Mouse (Mus musculus) ES-E14 (cell line): ENCODE data around the gene Donson.

Experiments
- HCFC1 ChIP-seq: IDR thresholded peaks from 2 replicates; pipeline ENCODE4 v1.6.1; 2012; ENCODE audit warnings: low read length, inconsistent platforms, borderline replicate concordance; ENCODE audit not compliant: insufficient read depth
- ZC3H11A ChIP-seq: IDR thresholded peaks from 2 replicates; pipeline ENCODE4 v1.6.1; 2012; ENCODE audit warnings: low read depth, mild to moderate bottlenecking, inconsistent platforms, low read length, borderline replicate concordance
- ZNF384 ChIP-seq: IDR thresholded peaks from 2 replicates; pipeline ENCODE4 v1.6.1; 2012; ENCODE audit warnings: low read depth, low read length, inconsistent platforms

DNA sequence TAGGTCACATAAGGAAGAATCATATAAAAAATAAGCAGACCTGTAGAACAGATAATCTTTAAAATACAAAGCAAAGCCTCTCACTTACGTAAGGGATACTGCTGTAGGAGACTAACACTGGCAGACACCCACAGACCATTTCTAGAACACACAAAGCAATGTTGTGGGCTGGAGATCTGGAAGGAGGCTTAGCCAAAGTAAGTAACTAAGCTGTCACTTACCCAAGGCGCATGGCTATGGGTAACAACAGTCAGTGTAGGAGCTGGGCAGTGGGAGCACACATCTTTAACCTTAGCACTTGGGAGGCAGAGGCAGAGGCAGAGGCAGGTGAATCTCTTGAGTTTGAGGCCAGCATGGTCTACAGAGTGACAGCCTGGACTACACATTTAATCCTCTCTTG lies 48.9 kb downstream of the Donson start:
- TF ChIP-seq ZNF384 (no peak), ZC3H11A (no peak), HCFC1 (no peak)
